Mouse (Mus musculus) embryo, embryonic 10 days (tissue): ENCODE measurements around the gene Pkd2l1.
A peak's percentile ranks its signal among the peaks of the same experiment; 100 is the strongest.
"Not testable (repeated sequence)": the region's sequence is repeated elsewhere in the genome, so short reads cannot be mapped to it uniquely, and the experiment has no call there.

Experiments
- DNase-seq: peaks from one replicate; pipeline ENCODE4 v3.0.0-alpha.2; 2015; ENCODE audit warnings: low spot score

Pkd2l1 gene

DNA sequence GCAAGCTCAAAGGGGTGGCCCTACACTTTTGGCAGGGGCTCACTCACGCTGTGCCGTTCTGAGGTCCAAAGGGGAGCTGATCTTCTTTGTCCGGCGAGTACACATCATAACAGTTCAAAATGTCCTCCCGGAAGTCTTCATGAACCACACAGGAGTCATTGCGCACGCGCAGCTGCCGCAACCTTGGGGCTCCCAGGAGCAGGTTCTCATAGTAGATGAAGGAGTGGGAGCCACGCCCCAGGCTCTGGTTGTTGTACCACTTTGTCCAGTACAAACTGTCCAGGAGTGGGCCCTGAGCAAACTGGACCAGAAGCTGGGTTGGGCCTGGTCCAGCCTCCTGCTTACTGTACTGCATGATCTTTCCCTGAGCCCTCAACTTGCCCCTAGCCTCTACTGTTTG lies 35.2 kb downstream of the Pkd2l1 start:
- no peak for DNase-seq

DNA sequence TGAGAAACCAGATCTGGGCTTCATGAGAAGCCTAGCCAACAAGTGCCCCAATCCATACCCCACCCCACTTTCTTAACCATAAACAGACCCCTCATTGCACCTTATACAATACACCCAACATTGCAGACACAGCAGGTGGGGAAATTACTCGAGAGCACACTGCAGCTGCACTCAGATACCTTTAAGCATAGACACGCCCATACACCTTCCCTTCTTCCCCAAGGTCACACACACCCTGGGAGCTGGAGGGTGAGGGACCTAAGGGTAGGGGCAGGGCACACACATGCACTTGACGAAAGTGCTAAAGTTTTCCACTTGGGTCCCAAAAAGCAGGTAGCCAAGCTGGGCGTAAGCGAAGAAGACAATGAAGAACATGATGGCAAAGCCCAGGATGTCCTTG lies 38.5 kb downstream of the Pkd2l1 start:
- DNase-seq = no peak

DNA sequence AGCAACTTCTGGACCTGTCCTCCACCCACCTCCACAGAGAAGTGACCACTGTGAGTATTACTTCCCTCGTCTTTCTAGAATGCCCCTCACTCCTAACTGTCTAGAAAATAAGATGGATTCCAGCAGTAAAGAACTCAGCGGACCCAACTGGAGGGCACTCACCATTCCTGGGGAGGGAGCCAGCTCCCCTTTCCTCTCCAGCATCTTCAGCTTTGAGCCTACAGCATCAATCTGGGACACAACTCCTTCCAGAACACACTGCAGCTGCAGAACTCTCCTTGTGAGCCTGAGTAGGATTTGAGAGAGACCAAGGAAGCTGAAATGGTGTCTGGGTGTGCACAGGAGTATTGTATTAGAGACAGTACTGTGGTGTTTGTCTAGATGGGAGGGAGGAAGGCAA lies 43.3 kb downstream of the Pkd2l1 start:
- no peak for DNase-seq

DNA sequence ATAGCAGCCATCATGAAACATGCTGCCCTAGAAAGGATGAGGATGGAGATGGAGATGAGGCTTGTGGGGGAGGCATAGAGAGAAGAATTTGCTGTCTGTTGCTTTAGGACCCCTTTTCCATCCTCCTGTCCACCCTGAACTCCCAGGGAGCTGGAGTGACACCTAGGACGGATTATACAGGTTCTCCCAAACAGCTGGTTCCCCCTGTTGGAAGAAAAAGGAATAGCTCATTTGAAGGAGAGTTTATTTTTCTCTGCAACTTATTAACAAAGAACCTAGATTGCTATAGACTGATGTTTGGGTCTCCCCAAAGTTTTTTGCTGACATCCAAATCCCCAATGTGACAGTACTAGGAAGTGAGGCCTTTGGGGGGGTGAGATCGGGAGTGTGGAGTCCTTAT lies 43.9 kb downstream of the Pkd2l1 start:
- DNase-seq = peak; percentile 8

DNA sequence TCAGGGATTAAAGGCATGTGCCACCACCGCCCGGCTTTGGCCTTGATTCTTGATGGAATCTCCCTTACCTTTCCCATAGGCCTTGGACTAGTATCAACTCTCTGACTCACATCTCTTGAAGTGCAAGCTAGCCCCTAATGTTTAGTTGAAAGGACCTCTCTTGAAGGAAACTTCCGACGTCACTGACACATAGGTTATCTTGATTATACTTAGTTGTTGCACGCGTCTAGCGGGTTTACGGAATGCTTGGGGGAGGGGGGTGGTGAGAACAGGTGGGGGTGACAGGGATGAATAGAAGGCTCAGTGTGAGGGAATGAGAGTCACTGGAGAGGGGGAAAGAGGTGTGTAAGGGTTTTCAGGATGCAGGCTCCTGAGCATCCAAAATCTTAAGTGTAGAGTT lies 45.3 kb downstream of the Pkd2l1 start:
- no peak for DNase-seq

DNA sequence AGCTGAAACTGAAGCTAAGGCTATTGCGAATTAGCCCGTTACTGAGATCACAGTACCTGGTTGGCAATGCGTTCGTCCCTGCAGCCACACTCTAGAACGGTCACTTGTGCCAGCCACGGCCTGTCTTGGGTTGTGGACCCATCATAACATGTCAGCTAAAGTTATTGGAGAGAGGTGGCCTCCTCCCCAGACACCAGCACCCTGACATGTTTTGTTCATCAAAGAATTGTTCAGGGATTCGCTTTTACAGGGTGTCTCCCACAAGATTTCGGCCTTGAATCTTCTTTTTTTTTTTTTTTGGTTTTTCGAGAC lies 45.7 kb downstream of the Pkd2l1 start:
- no peak for DNase-seq

DNA sequence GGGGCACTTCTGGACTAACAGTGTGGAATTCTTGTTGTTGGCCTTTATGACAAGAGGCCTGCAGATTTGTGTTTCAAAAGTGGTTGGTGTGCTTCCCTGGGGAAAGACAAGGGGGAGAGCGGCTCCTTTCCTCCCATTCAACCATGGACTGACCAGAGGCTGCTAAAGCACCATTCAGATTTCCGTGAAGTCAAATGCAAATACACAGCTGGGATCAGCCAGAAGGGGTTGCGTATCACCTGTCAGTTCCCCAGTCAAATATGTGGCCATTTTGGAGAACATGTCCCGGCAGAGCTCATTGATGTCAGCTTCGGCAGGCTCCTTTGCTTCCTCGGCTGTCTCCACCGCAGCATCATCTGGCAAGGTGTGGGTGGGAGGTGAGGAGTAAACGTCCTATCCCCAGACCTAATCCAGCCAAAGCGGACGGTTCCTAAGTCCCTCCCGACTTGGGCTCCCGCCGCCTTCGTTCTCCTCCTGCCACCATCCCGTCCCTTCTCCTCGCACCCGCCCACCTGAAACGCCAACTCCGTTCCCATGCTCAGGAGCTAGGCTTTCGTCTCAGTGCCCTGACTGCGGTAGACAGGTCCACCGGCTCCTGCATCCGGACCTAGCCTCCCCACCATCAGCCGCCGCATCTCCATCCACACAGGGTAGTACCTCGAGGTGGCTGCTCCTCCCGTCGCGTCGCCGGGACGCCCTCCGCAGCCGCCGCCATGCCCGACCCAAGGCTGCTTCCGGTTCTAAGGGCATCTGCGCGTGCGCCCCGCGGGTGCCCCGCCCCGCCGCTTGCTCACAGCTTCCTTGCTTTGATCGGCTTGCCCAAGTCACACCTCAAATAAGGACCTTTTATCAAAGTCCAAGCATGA lies 46.3 kb downstream of the Pkd2l1 start, which contains the start of gene Bloc1s2:
Gene Bloc1s2, minus strand, starts transcription at position 745 of the 866 bp plus-strand sequence.
- DNase-seq = peak; percentile 83

DNA sequence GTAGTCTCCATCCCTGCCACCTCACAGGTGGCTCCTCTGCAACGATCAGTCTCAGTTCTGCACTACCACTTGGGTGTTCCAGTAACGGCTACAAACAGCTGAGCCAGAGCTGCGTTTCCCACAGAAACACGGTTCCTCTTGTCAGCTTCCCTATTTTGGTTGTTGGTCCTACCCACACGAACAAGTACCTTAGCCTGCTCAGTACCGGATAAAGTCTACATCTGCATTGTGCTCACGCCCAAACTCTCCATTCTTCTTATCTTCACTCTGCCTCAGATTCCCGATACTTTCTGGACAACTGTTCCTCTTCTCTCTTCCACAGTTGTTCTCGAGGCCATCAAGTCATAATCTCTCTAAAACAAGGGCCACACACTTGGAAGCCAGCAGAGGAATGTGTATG lies 47.9 kb downstream of the Pkd2l1 start:
- no peak for DNase-seq

DNA sequence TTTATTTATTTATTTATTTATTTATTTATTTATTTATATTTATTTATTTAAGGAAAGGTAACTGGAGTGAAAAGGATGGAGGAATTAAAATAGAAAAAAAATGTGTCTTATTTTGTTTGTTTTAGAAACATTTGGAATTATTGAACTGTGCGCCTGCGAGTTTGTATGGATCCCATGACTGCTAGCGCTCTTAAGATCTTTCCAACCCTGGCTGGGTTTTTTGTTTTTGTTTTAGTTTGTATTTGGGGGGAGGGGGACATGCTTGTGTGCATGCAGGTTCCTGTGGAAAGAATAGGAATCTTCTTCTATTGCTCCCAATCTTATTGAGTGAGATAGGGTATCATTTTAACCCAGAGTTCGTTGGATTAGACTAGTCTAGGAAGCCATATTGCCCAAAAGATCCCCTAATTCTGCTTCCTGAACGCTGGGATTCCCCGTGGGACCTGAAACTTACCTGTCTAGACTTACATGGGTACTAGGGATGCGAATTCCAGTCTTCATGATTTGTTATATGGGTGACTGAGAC lies 56.2 kb downstream of the Pkd2l1 start:
- no peak for DNase-seq

DNA sequence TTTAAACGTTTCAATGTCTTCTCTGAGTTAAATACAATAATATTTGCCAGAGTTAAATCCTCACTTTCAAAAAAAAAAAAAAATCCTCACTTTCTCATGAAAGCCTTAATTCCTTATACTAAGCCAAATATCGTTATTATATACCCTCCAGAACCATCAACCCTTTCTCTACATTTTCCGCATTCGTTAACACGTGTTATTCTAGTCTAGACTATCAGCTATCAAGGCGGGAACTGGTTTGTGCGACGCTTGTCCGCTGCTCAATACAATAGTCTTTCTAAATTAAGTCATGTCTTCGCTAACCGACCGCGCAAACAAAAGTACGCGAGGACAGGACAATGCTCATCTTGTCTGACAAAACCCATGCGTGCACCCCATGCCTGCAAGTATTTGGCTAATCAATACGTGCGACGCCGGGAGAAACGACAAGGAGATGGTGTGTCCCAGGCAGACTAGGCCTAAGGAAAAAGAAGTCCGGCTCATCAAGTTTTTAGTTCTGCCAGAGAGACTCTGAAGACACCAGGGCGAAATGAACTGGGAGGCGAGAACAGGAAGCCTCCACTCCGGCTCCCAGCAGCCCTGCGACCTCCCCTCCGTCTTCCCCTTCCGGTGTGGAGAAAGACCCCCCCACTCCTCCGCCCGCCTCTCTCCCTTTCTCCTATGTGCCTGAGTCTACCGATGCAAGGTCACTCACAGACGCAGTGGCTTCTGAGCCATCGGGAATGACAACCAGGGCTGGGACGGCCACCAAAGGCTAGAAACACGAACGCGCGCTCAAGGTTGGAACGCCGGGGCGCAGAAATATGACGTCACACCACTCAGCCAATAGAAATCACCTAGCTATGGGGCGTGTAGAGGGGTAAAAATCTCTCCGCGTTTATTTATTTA lies 56.9 kb downstream of the Pkd2l1 start, which contains the start of gene Cwf19l1:
Gene Cwf19l1, minus strand, starts transcription at position 805 of the 888 bp plus-strand sequence.
- DNase-seq = peak; percentile 94

DNA sequence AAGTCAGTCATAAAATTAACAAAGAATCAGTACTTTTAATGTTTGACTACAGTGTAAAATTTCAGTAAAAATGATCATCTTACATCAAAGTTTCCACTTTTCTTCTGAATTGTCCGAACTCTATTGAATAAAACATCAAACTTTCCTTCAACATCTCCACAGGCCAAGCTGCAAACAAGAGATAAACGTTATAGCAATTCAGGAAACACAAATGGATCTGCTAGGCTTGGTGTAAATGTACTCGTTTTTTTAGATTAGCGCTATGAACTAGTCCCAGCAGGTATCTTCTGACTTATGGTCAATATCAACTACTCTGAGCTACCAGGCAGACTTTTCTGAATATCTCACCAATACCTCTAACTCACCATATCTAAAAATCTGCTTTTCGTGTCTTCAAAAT lies 59.3 kb downstream of the Pkd2l1 start:
- DNase-seq = no peak

DNA sequence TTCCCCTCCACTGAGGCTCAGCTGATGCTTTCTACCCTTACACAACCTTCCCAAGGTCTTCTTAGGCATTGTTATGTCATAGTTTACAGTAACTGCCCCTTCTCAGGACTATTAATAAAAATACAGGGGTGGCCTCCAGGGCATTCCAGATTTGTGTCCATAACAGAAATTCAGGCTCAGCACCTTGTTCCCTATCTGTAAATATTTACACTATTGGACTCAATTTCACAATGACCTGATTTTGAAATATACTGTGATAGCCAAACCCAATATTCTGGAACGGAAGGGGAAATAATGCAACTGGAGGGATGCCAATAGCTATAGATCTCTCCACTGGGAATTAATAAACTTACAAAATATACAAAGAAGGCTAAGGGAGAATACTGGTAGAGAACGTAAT lies 63.7 kb downstream of the Pkd2l1 start:
- DNase-seq = no peak

DNA sequence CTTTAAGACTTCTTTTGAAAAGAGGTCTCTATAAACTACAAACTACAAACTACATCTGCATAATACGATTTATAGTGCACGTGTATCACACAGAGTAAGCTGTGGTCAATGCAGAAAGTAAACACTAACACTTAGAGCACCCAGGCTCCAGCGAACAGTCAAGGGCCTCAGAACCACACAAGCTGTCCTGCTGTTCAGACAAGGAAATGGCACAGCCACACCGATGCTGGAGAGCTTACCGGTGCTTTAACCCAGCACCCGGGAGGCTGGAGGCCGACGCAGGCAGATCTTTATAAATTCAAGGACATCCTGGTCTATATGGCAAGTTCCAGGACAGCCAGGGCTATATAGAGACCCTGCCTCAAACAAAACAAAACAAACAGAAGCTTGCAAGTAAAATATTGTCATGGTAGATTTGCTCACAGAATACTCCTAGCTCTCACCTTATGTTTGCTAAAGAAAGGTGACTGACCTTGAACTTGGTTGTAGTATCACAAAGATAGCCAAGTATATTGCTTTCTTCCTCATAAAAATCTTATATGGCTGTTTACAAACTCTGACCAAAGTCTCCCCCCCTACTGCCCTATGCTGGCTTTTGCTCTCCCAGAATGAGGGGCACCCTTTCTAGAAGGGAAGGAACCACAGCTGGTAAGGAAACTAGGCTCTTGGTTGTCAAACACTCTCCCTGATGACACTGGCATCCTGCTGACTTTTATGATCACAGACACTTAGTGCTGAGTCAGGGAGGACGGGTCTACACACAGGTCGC lies 64.3 kb downstream of the Pkd2l1 start:
- no peak for DNase-seq

DNA sequence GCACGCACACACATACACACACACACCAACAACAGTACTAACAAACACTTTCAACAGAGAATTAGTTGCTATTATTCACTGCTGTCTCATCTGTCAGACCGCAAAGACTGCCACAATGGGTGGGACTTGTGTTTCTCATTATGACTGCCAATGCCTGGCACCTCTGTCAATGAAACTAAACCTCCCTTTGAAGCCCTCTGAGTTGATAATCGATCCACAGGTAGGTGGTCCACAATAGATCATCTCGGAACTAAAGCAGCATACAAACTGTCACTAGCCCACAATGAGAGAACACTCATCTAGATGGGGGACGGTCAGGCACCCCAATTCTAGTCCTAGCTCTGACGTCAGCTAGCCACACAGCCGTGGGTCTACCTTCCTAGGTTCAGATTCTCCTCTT lies 71.1 kb downstream of the Pkd2l1 start:
- DNase-seq = no peak

DNA sequence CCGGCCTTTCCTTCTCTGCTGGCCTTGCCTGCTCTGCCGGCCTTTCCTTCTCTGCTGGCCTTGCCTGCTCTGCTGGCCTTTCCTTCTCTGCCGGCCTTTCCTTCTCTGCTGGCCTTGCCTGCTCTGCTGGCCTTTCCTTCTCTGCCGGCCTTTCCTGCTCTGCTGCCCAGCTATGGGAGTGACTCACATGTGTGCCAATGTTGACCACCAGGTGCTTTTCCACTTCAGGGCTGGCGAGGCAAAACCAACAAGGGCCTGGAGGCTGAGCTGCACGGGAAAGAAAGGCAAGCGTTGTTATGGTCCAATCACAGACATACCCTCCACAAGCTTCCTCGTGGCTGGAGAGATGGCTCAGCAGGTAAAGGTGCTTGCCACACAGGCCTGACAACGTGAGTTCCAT lies 71.6 kb downstream of the Pkd2l1 start:
- DNase-seq = not testable (repeated sequence)

DNA sequence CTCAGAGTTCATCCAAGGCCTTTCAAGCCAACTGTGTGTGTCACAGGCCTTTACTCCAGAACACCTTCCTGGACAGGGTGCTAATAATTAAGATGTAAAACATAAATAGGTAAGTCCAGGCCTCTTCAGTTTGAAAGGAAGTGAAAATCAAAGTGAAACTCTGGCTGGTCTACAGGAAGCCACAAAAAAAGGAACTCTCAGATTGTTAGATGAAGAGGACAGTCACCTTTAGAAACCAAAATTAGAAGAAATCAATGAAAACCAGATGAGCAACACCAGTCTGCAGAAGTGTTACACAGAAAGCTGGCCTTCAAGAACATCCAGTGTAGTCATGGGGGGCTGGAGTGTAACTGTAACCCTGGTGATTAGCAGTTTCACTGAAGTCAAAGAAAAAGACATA lies 74.4 kb downstream of the Pkd2l1 start:
- DNase-seq = no peak

DNA sequence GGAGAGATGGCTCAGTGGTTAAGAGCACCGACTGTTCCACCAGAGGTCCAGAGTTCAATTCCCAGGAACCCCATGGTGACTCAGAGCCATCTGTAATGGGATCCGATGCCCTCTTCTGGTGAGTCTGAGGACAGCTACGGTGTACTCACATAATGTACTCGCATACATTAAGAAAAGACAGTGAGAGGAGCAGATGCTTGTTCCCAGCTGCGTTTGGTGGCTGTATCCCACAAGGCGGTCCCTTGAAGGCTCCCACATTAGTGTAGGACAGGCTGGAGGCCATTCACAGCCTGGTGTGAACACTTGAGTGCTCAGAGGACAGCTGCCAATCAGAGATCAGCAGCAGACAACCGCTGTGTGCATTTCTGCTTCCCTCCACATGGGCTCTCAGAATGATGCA lies 80.5 kb downstream of the Pkd2l1 start:
- peak; percentile 29 for DNase-seq

DNA sequence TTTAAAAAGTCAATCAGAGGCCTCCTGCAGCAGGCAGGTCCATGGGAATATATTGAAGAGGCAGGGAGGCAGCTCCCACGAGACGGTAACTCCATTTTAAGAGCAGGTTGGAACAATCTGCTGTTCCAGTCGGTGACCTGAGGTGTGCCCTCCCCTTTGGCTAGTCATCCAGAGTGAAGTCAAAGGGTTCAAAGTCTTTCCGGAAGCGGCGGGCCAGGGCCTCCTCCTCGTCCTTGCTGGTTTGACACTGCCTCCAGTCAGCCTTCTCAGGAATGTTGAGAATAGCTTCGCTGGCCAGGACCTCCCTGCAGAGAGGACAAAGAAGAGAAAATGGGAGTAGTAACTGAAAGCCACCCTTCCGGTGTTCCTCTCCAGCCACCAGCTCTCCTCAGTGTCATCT lies 81.9 kb downstream of the Pkd2l1 start:
- no peak for DNase-seq

DNA sequence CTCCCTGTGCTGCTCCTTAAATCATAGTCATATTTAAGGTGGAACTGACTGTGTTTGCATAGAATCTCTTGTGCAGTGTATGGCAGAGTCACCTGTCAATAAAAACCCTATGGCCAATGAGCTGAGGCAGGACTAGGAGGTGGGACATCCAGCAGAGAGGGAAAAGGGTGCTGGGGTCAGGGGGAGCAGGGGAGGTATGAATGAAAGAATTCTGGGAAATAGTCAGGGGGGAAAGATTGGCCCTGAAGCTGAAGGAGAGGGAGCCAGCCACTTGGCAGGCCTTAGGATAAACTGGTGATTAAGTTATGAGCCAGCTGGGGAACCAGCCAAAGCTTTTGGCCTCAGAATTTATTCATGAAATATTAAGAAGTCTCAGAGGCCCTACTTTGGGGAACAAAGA lies 83.2 kb downstream of the Pkd2l1 start:
- DNase-seq = no peak

DNA sequence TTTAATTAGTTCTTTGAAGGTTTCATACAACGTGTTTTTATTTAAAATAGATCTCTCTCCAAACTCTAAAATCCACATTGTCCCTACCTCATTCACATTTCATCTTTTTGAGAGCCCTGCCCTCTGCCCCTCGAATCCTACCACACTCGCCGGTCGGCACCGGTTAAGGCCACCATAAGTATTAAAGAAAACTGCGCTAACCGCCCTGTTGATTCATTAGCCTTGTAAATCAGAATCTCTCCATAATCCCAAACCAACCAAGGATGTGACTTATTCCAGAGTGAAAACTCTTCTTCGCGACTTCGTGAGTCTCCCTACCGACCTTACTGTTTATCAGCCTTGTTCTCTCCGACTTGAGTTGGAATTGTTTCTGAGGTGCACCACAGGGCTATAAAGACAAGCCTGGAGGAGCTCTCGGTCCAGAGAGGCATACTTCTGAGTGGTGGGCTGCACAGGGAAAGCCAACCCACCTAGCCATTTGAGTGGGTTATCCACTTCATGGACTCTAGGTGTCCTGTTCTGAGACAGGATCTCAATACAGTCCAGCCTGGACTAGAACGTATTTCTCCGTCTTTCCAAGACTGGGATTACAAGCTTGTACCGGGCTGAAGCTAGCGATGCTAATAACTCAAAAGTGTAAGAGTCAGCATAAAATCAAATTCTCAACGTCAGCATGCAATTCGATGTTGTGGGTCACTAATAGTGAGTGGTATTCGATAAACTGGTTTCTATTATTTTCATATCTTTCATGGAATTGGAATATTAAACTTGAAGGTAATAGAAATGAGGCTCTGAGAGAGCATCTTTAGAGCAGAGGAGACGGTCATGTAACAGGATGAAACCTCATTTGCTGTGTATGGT lies 84.4 kb downstream of the Pkd2l1 start:
- no peak for DNase-seq
